Mouse (Mus musculus) thymus, postnatal 25 days (tissue): ENCODE results near the gene Ift46.
A peak's percentile ranks its signal among the peaks of the same experiment; 100 is the strongest.
"Not testable (repeated sequence)": the region's sequence is repeated elsewhere in the genome, so short reads cannot be mapped to it uniquely, and the experiment has no call there.

Experiments used
- DNase-seq: peaks from one replicate; pipeline ENCODE4 v3.0.0; 2022

Ift46 gene

DNA sequence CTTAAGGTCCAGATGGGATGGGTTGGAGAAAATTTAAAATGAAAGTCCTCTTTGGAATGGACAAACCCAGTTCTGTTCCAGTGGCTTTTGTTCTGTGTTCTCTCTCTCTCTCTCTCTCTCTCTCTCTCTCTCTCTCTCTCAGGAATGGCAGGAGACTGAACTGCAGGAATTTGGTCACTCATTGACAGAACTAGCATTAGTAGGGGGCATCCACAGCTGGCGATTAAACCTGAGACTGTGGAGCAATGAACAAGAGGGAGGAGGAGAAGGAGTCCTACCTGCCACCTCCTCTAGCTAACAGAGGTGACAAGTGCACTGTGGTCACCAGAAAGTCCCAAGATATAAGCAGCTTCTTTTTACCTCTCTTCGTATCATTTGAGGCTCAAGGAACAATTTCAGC, 31.4 kb upstream of the Ift46 start:
- DNase-seq, result no peak

DNA sequence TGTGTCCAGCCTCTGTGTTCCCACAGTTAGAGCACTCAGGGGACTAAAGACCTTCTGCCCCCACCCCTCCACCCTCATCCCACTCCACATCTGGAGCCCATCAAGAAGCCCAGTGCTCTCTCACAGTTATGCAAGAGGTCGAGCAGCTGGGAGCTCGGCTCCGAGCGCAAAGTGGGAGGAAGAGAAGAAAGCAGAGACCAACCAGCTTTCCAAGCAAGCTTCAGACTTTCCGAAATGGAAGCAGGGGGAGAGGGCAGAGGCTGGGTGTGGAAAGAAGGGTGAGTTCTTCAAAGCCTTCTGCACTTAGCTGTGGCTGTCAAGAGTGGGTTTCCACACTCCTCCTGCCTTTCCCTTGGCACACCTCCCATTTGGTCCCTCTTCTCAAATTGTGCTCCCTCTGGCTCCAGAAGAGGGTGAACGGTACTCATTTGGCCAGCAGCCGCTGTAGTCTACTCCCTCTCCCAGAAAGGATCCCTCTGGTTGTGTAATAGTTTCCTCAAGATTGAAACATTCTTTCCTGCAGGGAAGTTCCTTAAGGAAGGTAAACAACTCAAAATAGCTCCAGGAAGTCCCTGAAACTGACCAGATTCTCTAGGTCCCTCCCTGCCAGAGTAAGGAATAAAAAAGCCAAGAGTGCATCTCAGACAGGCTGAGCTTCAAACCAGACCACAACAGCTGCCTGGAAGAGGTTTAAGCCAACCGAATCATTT, 30.3 kb upstream of the Ift46 start:
- no peak for DNase-seq

DNA sequence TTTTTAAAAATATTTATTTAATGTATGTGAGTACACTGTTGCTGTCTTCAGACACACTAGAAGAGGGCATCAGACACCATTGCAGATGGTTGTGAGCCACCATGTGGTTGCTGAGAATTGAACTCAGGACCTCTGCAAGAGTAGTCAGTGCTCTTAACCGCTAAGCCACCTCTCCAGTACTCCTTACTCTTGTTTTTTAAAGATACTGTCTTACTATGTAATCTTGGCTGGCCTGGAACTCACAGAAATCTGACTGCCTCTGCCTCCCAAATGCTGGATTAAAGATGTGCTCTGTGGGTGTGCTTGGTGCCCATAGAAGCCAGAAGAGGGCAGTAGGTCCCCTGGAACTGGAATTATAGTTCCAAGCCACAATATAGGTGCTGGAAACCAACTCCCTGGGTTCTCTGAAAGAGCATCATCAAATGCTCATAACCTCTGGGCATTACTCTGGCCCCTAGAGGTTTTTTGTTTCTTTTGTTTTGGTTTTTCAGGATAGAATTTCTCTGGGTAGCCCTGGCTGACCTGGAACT, 27.0 kb upstream of the Ift46 start:
- no peak for DNase-seq

DNA sequence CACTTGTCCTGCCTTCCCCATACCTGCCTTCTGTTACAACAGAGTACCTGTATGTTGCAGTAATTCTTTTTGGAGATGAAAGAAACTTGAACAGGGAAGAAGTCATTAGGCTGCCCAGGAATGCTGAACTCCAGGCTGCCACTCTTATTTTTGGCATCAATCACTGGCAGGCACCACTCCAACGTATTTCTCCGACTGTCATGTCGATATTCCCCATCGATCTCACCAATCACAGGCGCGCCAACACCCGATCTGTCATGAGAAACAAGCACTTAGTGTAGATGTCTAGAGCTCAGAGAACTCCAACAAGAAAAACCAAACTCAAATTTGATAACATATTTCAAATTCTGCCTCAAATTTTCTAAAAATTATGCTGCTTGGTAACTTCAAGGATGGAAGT, 22.3 kb upstream of the Ift46 start:
- no peak for DNase-seq

DNA sequence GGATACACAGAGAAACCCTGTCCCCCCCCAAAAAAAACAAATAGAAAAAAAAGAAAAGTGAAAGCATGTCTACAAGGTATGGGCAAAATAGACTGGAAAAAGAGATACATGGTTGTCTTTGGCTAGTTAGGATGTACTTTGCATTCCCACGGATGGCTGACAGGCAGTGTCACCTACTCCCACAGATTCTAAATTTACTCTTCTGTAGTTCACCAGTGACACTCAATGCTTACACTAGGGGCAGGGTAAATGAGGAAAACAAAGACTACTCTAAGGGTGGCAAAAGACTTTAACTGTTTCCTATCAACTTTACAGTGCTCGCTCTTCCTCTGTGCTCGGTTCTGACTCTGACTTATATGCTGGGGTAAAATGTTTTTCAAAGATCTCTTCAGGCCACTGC, 21.0 kb upstream of the Ift46 start:
- no peak for DNase-seq

DNA sequence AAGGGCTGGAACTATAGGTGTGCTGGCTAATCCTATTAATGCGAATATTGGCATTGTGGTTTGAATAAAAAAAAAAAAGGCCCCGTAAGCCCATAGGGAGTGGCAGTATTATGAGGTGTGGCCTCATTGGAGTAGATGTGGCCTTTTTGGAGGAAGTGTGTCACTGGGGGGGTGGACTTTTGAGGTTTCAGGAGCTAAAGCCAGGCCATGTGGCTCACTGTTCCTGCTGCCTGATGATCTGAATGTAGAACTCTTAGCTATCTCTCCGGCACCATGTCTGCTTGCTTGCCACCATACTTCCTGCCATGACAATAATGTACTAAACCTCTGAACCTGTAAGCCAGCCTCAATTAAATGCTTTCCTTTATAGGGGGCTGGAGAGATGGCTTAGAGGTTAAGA, 20.4 kb upstream of the Ift46 start:
- no peak for DNase-seq

DNA sequence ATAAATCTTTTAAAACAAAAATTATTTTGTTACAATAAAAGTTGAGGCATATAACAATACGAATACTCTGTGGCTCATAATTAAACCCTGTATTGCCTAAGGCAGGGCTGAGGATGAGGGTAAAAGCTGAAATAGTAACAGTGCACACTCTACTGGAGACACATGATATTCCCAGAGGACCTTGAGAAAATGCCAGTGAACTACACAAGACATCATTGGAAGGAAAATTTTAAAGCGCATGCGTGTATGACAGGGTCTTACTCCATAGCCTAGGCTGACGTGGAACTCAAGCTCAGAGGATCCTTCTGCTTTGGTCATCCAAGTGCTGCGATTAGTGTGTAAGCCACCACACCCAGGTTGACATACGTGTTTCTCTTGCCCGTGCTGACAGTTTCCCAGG, 19.2 kb upstream of the Ift46 start:
- DNase-seq, result no peak

DNA sequence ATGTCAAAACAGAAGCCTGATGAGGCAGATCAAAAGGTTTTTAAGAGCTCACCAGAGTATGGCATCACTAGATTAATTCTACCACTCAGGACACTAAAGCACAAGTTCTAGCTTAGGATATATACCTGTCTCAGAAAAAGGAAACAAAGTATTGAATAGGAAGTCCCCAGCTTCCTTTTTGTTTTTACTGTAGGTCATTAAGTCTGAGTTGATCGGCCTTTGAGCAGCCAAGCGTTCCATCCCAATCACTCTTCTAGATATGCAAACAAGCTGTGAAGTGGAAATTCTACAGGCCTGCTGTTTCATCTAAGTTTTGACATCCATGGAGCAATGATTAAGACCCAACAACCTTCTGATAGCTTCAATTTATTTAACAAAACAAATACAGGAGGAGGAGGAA, 6.8 kb upstream of the Ift46 start:
- DNase-seq, result no peak

DNA sequence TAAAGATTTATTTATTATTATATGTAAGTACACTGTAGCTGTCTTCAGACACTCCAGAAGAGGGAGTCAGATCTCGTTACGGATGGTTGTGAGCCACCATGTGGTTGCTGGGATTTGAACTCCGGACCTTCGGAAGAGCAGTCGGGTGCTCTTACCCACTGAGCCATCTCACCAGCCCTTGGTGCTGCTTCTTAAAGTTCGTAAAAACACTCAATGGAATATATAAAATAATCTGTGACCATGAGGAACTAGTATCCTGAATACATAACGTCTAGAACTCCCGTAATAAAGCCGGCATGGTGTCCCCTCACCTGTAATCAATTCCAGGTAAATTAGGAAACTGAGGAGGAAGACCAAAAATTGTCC, 304 bp downstream of the Ift46 start:
- not testable (repeated sequence) for DNase-seq

DNA sequence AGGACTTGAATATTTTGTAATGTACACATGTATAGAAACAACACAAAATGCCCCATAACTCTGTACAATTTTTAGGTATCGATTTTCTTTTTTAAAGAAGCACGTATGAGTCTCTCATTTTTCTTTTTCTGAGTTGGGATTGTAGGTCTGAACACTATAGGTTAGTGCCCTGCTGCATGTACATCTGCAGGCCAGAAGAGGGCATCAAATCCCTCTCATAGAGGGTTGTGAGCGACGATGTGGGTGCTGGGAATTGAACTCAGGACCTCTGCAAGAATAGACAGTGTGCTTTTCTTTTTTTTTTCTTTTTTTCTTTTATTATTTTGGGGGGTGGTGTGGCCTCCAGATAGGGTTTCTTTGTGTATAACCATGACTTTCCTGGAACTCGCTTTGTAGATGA, 3.7 kb downstream of the Ift46 start:
- DNase-seq, result no peak

DNA sequence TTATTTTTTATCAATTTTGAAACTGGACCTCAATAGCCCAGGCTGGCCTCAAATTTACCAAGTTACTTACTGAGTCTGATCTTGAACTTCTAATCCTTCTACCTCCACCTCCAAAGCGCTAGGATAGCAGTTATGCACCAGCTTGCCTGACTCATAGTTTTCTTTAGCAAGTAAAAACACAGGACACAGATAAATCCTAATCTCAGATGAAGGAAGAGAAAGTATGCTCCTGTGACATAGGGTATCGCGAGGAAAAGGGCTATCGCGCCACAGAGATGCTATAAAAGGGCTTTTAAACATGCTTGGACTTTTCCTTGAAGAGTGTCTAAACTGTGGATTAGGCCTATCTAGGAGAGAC, 4.7 kb downstream of the Ift46 start:
- peak; percentile 3 for DNase-seq

DNA sequence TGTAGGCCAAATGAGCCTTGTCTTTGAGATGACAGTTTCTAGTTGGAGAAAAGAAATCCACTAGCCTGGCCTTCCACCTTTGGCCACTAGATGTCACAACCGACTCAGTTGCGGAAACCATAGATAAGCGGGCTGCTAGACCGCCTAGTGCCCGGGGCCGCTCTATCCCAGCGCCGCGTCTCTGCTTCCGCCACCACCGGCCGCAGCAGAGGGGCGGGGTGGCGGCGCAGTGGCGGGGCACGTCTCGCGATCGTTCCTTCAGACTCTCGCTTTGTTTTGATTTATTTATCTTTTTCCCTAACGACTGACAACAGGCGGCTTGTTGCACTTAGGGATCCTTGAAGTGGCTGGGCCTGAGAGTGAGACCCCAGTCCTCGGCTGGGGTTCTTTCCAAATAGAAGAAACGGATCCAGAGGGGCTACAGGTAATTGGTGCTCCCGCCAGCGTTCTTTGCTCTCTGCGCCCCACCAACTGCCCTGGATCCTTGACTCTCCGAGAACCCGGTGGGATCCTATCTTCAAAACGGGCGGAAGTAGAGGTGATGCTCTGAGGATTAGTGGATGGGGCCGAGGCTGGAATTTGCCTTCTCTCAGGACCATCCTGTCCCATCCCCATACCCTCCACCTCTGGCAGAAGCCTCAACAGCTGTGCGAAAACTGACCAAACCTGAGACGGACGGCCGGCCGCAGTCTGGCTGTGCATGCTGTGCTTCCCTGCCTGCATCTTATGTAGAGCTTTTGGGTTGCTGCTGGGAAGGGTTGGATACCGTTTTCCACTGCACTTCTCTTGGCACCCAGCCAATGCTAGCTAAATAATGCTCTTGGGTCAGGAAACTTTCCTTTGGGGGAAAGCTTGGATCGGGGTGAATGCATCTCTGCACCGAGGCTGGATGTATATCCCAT, 5.3 kb downstream of the Ift46 start:
- DNase-seq, result peak; percentile 92

DNA sequence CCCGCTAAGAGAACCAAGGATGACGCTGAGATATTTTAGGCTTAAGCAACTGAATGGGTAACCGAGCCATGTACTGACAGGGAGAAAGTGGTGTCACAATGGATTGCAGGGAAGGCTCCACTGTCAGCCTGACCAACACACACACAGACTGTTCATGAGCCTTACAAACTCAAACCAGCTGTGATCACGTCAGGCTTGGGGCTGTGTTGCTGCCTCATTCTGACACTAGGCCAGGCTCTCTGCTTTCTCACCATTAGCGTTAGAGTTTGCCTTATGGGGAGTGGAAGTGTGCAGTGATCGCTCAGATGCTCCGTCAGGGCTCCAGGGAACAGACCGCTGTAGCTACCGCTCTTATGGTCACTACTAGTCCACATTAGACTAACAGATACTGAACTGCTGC, 25.1 kb downstream of the Ift46 start:
- no peak for DNase-seq

DNA sequence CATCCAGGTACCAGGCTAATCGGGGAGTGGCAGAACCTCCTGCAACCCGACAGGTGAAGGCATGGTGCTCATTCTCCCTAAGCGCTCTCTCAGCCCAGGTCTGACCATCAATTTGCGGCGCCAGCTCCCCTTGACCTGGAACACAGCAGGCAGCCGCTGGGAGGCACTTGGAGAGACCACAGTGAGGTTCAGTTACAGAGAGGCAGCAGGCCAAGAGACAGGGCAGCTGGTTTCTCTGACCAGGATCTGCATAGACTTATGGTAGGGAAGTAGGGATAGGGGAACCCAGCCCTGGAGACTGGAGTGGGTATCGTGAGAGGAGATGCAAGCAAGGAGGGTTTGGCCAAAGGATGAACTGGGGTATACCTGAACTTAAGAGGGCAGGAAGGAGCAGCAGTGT, 30.6 kb downstream of the Ift46 start:
- no peak for DNase-seq

DNA sequence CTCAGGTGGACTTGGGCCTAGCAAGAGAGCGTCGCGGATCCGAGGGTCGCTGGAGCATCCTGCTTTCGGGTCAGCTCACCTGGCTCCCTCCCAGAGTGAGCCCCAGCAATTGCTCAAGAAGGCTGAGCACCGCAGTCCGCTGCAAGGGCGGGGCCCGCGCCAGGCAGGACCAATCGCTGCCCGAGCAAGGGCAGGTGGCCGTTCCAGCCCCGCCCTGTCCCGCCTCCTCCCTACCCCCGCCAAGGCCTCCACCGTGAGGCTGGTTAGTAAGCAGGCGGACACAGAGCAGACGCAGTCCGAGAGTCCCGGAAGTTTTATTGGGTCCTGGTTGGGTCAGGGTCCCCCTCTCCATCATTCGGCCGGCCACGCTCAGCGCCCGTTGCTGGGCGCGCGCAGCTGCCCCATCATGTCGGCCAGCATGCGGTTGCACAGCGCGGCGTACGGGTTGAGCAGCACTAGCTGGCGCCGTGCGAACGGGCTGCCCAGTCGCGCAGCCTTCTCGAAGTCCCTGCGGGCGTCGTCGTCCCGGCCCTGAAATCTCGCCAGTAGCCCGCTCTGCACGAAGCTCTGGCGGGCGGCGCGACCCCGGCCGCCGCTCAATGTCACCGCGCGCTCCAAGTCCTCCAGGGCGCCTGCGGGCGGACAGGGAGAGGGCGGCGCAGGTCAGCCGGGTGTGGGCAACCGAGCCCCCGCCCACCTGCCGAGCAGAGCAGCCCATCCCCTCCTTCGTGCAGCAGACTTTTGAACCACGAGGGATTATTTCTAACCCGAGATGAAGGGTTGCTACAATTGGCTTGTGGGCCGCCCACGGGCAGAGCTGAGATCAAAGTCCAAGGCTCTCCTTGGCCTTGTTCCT, 31.6 kb downstream of the Ift46 start, which contains the start of gene Tmem25:
Gene Tmem25 (minus strand): TSS at position 206 of the 856 bp plus-strand sequence.
- DNase-seq, result peak; percentile 67

DNA sequence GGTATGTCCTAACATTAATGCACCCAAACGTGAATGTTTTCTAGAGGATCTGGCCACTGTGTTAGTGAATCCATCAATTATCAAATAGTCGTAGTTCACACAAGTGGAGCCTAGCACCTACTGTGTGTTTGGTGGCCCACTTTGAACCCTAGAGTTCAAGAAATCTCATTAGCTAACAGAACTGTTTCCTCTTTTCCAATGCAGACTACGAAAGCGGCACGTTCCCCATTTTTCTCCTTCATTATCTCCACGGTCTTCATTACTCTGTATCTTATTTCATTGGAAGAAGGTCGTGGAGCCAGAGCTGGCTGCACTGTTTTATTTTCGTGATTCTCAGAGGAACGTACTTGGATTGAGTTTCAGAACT, 32.2 kb downstream of the Ift46 start:
- no peak for DNase-seq

DNA sequence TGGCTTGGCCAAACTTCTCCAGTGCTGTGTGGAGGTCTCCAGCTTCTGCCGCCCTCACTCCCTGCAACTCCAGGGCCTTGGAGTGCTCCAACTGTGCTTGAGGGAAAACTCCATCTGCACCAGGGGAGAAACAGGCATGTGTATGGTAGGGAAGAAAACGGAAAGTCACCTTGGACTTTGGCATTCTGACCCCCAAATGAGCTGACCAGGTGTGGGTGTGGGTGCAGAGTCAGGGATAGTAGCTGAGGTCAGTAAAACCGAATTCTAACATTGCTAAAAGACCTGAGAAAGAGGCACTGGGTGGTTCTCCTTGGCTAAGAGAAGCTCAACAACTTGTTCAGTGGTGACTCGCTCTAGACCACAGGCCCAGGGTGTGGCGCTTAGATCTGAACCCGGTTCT, 34.0 kb downstream of the Ift46 start:
- DNase-seq, result no peak

DNA sequence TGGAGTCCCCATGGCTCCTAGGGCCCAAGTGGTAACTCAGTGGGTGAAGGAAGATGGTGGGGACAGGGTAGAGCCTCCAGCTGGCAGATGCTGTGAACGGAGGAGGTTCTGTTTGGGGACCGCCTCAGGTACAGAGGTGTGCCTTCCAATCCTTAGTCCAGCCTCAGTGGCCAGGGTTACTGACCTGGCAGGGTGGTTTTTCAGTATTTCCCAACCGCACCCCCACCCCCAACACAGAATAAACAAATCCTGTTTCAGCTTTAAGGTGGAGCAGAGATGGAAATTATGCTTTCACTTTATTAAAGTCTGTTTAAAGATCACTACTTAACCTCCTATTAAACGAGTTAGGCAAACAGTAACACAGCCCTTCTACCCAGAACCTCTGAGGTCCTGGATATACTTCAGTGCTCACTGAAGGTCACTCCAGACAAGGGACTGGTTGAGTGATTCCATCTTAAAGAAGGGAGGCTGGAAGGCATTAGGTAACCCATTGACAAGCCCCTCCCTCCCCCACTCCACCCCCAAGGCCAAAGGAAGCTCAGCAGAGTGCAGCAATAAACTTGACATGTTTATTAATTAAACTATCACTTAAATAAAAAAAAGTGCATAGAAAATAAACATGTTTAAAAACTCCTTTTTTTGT, 35.2 kb downstream of the Ift46 start, which contains the start of gene Ttc36:
Gene Ttc36 (minus strand): TSS at position 265 of the 643 bp plus-strand sequence.
- no peak for DNase-seq

DNA sequence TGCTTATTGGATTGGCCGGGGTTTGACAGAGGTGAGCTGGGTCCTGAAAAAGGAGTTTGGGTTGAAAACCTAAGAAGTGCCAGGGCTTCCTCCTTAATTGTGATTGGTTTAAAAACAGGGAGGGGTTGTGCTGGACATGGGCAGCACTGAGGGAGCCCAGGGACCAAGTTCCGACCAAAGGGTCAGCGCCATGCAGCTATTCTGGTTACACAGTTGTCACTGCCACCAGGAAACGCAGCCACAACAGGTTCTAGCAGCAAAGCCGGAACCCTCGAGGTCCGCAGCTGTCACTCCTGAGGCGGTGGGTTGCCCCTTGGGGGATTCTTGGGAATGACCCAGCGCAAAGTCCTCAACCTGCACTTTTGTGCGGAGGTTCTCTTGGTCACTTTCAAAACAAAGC, 37.0 kb downstream of the Ift46 start:
- no peak for DNase-seq

DNA sequence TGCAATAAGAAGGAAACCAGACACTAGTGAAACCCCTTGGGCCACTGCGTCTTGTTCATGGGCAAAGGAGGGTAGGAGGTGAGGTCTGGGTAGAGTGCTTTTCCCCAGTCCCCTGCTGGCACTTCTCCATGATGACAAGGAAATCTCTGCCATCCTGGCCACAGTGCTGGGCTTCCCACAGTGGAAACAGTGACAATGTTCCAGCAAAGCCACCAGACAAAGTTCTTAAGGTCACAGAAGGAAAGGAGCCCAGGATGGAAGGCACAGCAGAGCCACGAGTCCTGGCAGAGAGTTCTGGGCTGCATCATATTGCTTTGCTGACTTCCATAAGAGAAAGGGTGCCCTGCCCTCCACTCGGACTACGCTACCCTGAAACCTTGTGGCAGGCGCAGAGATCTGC, 37.8 kb downstream of the Ift46 start:
- no peak for DNase-seq

DNA sequence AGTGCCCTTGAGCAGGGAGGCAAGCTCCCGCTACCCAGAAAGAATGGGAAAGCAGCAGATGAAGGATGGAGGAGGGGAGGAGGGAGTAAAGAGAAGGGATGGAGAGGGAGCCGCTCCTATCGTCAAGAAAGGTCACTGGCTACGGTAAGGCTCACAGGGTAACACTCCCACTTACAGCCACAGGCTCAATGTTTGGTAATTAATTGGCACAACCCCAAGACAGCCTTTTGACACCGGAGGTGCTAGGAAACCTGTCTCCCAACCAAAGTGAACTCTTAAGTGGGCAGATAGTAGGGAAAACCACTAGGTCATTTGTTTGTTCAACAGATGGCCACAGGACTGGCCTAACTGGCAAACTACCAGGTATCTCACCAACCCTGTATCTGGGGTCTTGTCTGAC, 39.4 kb downstream of the Ift46 start:
- DNase-seq, result no peak

DNA sequence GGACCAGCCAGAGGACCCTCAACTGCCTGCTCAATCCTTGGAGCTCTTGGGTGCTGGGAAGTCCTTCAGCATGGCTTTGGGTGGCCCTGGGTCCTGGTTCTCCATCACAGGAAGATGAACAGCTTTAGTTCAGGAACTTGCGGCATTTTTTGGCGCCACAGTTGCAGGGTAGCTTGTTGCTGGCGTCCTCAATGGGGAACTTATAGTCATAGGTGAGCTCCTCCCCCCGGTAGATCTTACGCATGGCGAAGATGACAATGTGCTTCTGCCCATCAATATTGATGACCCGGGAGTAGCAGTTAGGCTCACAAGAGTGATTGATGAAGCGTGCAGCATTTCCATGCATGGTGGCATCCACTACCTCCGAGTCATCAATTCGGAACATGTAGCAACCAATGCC, 40.1 kb downstream of the Ift46 start:
- no peak for DNase-seq

DNA sequence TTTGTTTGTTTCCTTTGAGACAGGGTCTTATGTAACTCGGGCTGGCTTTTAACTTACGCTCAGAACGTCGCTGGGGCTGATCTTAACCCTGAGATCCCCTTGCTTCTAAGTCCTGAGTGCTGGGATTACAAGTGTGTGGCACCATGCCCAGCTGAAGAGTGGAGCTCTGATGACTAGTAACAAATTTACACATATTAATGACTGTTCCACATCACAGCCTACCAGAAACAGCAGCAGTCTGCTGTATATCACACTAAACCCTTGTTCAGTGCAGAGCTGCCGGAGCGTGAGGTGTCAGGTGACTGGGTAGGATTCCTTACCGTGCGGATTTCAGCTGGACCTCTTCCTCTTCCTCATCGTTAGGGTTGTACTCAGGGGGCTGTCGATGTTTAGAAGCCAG, 42.6 kb downstream of the Ift46 start:
- DNase-seq, result no peak
